Mouse (Mus musculus) liver, embryonic 14 days (tissue): Measurements from ENCODE around the gene Clec9a. TPM values are rescaled to one million over a fixed set of nuclear protein-coding genes. Genes with fewer than 3 reads are reported as not detected.

Experiments used
- polyA plus RNA-seq: library from polyadenylated mRNA; depleted of rRNA; stranded (reverse); fragments of >200 nt; gene quantifications from 2 replicates; pipeline ENCODE4 v1.2.3, GENCODE M21; 2012; rRNA removed

Clec9a gene
- polyA plus RNA-seq, result 0.81 and 1.0 TPM in 2 replicates

GRCm38 (mm10) chr6:129408562-129408961 lies at the start of gene Clec9a:
Gene Clec9a (plus strand): TSS chr6:129408862.

GRCm38 (mm10) chr6:129385774-129386173 lies 22.9 kb upstream of the Clec9a start, which contains the start of gene Clec12b:
Gene Clec12b (minus strand): TSS chr6:129385874.

GRCm38 (mm10) chr6:129396997-129397396 lies 11.7 kb upstream of the Clec9a start, which contains the start of gene Clec1b:
Gene Clec1b (plus strand): TSS chr6:129397297.

GRCm38 (mm10) chr6:129451411-129452039 lies 42.9 kb downstream of the Clec9a start, which contains the start of gene Clec1a:
Gene Clec1a (minus strand): TSS chr6:129452000.

Other genes starting within 250 kb of the Clec9a start
- 6.2 and 7.0 TPM in 2 replicates for gene Clec2d, start 228.2 kb upstream of the Clec9a start, polyA plus RNA-seq
- 0.94 and 0.99 TPM in 2 replicates for gene Cd69, start 133.4 kb upstream of the Clec9a start, polyA plus RNA-seq
- 0.03 TPM in 1 of 2 replicates, not detected in the other for gene 4922502D21Rik, start 77.1 kb upstream of the Clec9a start, polyA plus RNA-seq
- gene Clec12a, start 66.2 kb upstream of the Clec9a start, polyA plus RNA-seq, result 5.2 and 7.4 TPM in 2 replicates
- 0.02 TPM in 2 replicates for gene Clec12b, start 23.0 kb upstream of the Clec9a start, polyA plus RNA-seq
- gene Clec1b, start 11.6 kb upstream of the Clec9a start, polyA plus RNA-seq, result 13.3 and 14.4 TPM in 2 replicates
- gene Clec1a, start 43.1 kb downstream of the Clec9a start, polyA plus RNA-seq, result 0.10 and 0.14 TPM in 2 replicates
- 0.89 and 1.2 TPM in 2 replicates for gene Olr1, start 98.3 kb downstream of the Clec9a start, polyA plus RNA-seq
- gene Tmem52b, start 103.7 kb downstream of the Clec9a start, polyA plus RNA-seq, result 0.01 and 0.02 TPM in 2 replicates
- 20.2 and 21.9 TPM in 2 replicates for gene Gabarapl1, start 124.3 kb downstream of the Clec9a start, polyA plus RNA-seq
- 0.03 TPM in 1 of 2 replicates, not detected in the other for gene Klre1, start 169.0 kb downstream of the Clec9a start, polyA plus RNA-seq
- gene Klrd1, start 182.9 kb downstream of the Clec9a start, polyA plus RNA-seq, result 0.18 and 0.19 TPM in 2 replicates
- 0.21 and 0.32 TPM in 2 replicates for gene Klrk1, start 215.0 kb downstream of the Clec9a start, polyA plus RNA-seq
- gene Klrc3, start 234.5 kb downstream of the Clec9a start, polyA plus RNA-seq, result not detected in 2 replicates